Comparison of ENCODE assay signal across 18 mouse cellular contexts in genomic region chr12:3968380-3968779, GRCm38 (mm10). TPM values are rescaled to one million over a fixed set of nuclear protein-coding genes. Genes with fewer than 3 reads are reported as not detected.
DNase-seq lines count a peak whose midpoint lies in the region; ATAC-seq and TF ChIP-seq lines count a peak whose summit lies in the region.
"Had no signal": no experiment of that assay in that cellular context is flagged by ENCODE, and none has a peak within 500 bp of the region (broad histone marks: within the 10 kb centered on the region; RNA-seq: fewer than 3 reads in every experiment).

No protein-coding gene starts in this region.

- H3K9me3 ChIP-seq in ES-Bruce4 (replicated peaks; ENCODE audit: control insufficient read depth, insufficient read depth, low read length, poor library complexity, severe bottlenecking), result no peaks in the 10 kb centered on the region
- no peaks in the 10 kb centered on the region for H3K9me3 ChIP-seq in forebrain, embryonic 14.5 days (replicated peaks; ENCODE audit: control insufficient read depth, low read length)
- H3K9me3 ChIP-seq: forebrain, embryonic 12.5 days; midbrain, embryonic 10.5 days had no signal

- no peaks in the 10 kb centered on the region for H3K4me1 ChIP-seq in ES-Bruce4 (ENCODE audit: control insufficient read depth, insufficient read depth, low read length)
- no peaks in the 10 kb centered on the region for H3K4me1 ChIP-seq in forebrain, embryonic 14.5 days (ENCODE audit: control insufficient read depth, insufficient read depth, low read length)
- H3K4me1 ChIP-seq: forebrain, embryonic 12.5 days; midbrain, embryonic 10.5 days had no signal

- TF ChIP-seq EP300 in ES-Bruce4 (IDR thresholded peaks at IDR 0.05; ENCODE audit: insufficient read depth, low read depth, low read length), result no peak

- 0 out of 2 replicates have a peak overlapping the region, but pooled peaks have one; percentile 18 for H3K4me3 ChIP-seq in ES-Bruce4 (ENCODE audit: low read depth, low read length)
- no peak overlapping the region for H3K4me3 ChIP-seq in forebrain, embryonic 14.5 days (ENCODE audit: low read depth, low read length)
- H3K4me3 ChIP-seq: forebrain, embryonic 12.5 days; midbrain, embryonic 10.5 days had no signal

- DNase-seq in retina, postnatal 1 day, result peak; percentile 45
- no peak for DNase-seq in retina, embryonic 14.5 days (ENCODE audit: low spot score)
- DNase-seq in induced T-regulatory cell, adult 2 months (ENCODE audit: low read depth), result peak; percentile 23
- peak; percentile 49 for DNase-seq in thymus, postnatal 4 days
- DNase-seq in forebrain, embryonic 14.5 days (ENCODE audit: low spot score), result no peak
- DNase-seq in embryo, embryonic 11 days, result no peak
- DNase-seq: cerebellum, adult 9-10 months; gastrocnemius, postnatal 25 days; heart, postnatal 14 days; lung, adult 18-20 months had no signal

- no peaks in the 10 kb centered on the region for H3K27me3 ChIP-seq in ES-Bruce4 (ENCODE audit: control insufficient read depth, insufficient read depth, low read length, poor library complexity, severe bottlenecking)
- no peaks in the 10 kb centered on the region for H3K27me3 ChIP-seq in forebrain, embryonic 14.5 days (replicated peaks; ENCODE audit: control insufficient read depth, insufficient read depth, low read length)
- H3K27me3 ChIP-seq: forebrain, embryonic 12.5 days had no signal

- H3K4me2 ChIP-seq in forebrain, embryonic 14.5 days (ENCODE audit: low read length), result no peak overlapping the region
- H3K4me2 ChIP-seq: forebrain, embryonic 12.5 days; heart, embryonic 11.5 days; hindbrain, embryonic 14.5 days had no signal

- no peaks in the 10 kb centered on the region for H3K36me3 ChIP-seq in ES-Bruce4 (ENCODE audit: control insufficient read depth, insufficient read depth, low read length, poor library complexity, severe bottlenecking)
- H3K36me3 ChIP-seq in forebrain, embryonic 14.5 days (ENCODE audit: control insufficient read depth, insufficient read depth, low read length), result peaks cover 75% of the 10 kb centered on the region

- no peak for TF ChIP-seq POLR2A in ES-Bruce4 (IDR thresholded peaks at IDR 0.05; ENCODE audit: insufficient read depth, low read length)

- no peak for TF ChIP-seq CTCF in ES-Bruce4 (IDR thresholded peaks at IDR 0.05; ENCODE audit: low read depth, low read length)

- ATAC-seq in forebrain, embryonic 14.5 days, result no peak
- ATAC-seq: intestine, postnatal 0 days had no signal

- H3K9ac ChIP-seq in ES-Bruce4 (ENCODE audit: low read depth, poor library complexity, severe bottlenecking), result no peak overlapping the region
- H3K9ac ChIP-seq in forebrain, embryonic 14.5 days (ENCODE audit: low read length), result no peak overlapping the region
- H3K9ac ChIP-seq: forebrain, embryonic 12.5 days; hindbrain, embryonic 14.5 days had no signal

- whole genome bisulfite sequencing in forebrain, embryonic 14.5 days, result 70% methylated on average over 9 of the region's 9 CpGs

- H3K27ac ChIP-seq in ES-Bruce4 (ENCODE audit: insufficient read depth, low read length), result no peak overlapping the region
- H3K27ac ChIP-seq in forebrain, embryonic 14.5 days (ENCODE audit: low read depth, low read length), result no peak overlapping the region
- H3K27ac ChIP-seq: forebrain, embryonic 12.5 days; hindbrain, embryonic 14.5 days; kidney, postnatal 0 days; midbrain, embryonic 10.5 days had no signal

RNA-seq across cellular contexts. Expression of gene Pomc, which starts 13.6 kb away (rescaled TPM):
- polyA plus RNA-seq in ES-Bruce4 (2011; ENCODE audit: insufficient read depth, insufficient read length, low read depth, missing spikeins), result 1.2 TPM in 1 of 2 replicates, not detected in the other
- polyA plus RNA-seq in forebrain, embryonic 14.5 days (2014; fragmentation: Nextera tagmentation; extraction: Ambion mirVana), result 8.3 and 12.9 TPM in 2 replicates
- polyA plus RNA-seq: liver, adult 2 months had no signal

Comparison
In these comparisons a context has a peak if more than half of its experiments do, and no peak if none do; other contexts are left out.
1. DNase-seq: peak in retina, postnatal 1 day (single experiment), induced T-regulatory cell, adult 2 months (single experiment) and thymus, postnatal 4 days (single experiment); none in retina, embryonic 14.5 days (single experiment), forebrain, embryonic 14.5 days (single experiment) and embryo, embryonic 11 days (single experiment).